Comparison of ENCODE assay signal across 10 mouse cellular contexts in the genomic region with DNA sequence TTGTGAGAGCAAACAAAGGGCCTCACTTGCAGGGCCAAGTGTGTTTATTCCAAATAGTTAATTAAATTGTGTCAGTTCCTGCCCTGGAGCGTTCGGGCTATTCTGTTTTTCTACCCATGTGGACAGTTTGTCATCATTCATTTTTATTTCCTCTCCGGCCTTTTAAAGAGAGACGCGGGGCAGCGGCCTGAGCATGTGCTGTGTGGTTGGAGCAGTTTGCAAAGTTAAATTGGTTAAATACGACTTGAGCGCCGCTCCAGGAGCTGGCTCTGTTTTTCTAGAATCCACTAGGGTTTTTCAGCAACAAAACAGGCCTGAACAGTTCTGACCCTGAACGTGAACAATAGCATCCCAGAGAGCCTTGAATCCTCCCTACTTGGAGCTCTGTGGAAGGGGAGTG.
DNase-seq lines count a peak whose midpoint lies in the region; ATAC-seq and TF ChIP-seq lines count a peak whose summit lies in the region.
"Had no signal": no experiment of that assay in that cellular context is flagged by ENCODE, and none has a peak within 500 bp of the region (broad histone marks: within the 10 kb centered on the region; RNA-seq: fewer than 3 reads in every experiment).

No protein-coding gene starts in this region.

- ATAC-seq in monocyte, adult 5-6 weeks (replicated peaks; ENCODE audit: insufficient number of reproducible peaks, low FRiP score, low TSS enrichment, poor library complexity, severe bottlenecking), result no peak

- H3K9ac ChIP-seq in heart, adult 2 months (ENCODE audit: low read depth, low read length), result no peak overlapping the region

- H3K4me1 ChIP-seq in heart, embryonic 10.5 days, result peaks cover 78% of the 10 kb centered on the region
- peaks cover 3% of the 10 kb centered on the region; the same call in 1 of the 2 replicates for H3K4me1 ChIP-seq in heart, adult 2 months (ENCODE audit: control insufficient read depth, insufficient read depth, low read length)

- H3K27ac ChIP-seq in heart, embryonic 10.5 days, result peak overlapping the region; percentile 32; the same call in 1 of the 2 replicates
- H3K27ac ChIP-seq in heart, adult 2 months, result no peak overlapping the region

- no peaks in the 10 kb centered on the region for H3K79me2 ChIP-seq in heart, adult 2 months (replicated peaks; ENCODE audit: control insufficient read depth, insufficient read depth, low read length)

- DNase-seq in heart, embryonic 10.5 days (ENCODE audit: low spot score), result no peak
- no peak for DNase-seq in heart, adult 2 months
- peak; percentile 42 for DNase-seq in testis, postnatal 14 days (ENCODE audit: low spot score)
- no peak for DNase-seq in testis, postnatal 10 days (ENCODE audit: low spot score)
- peak; percentile 66 for DNase-seq in kidney, postnatal 14 days
- no peak for DNase-seq in cerebellum, postnatal 25 days
- no peak for DNase-seq in frontal cortex, postnatal 10 days (ENCODE audit: low spot score in 2 of 2)
- DNase-seq: cerebellum, adult 2 months; lung, adult 2 months had no signal

- intact Hi-C loops in heart, adult 2 months (cut with DNase I), result no loop called here

- no peaks in the 10 kb centered on the region for H3K36me3 ChIP-seq in heart, embryonic 10.5 days
- H3K36me3 ChIP-seq in heart, adult 2 months (ENCODE audit: control insufficient read depth, insufficient read depth, low read length), result no peaks in the 10 kb centered on the region

- H3K4me3 ChIP-seq in heart, embryonic 10.5 days, result no peak overlapping the region
- no peak overlapping the region for H3K4me3 ChIP-seq in heart, adult 2 months

- no peak for TF ChIP-seq EP300 in heart, adult 2 months (IDR thresholded peaks at IDR 0.05; ENCODE audit: insufficient read depth, low read depth, low read length)

- TF ChIP-seq POLR2A in heart, adult 2 months (IDR thresholded peaks at IDR 0.05; ENCODE audit: insufficient read depth, low read depth, low read length), result no peak

- no peak for TF ChIP-seq CTCF in heart, adult 2 months (IDR thresholded peaks at IDR 0.05)

- H3K27me3 ChIP-seq in heart, embryonic 10.5 days (ENCODE audit: insufficient read depth, poor library complexity, severe bottlenecking), result no peaks in the 10 kb centered on the region
- H3K27me3 ChIP-seq in heart, adult 2 months (ENCODE audit: control insufficient read depth, insufficient read depth, low read length), result no peaks in the 10 kb centered on the region

- H3K9me3 ChIP-seq in heart, embryonic 10.5 days, result no peaks in the 10 kb centered on the region

- 76% methylated on average over 10 of the region's 10 CpGs for whole genome bisulfite sequencing in heart, embryonic 10.5 days
- WGBS in heart, adult 2 months, result 76% methylated on average over 10 of the region's 10 CpGs

Comparison
In these comparisons a context has a peak if more than half of its experiments do, and no peak if none do; other contexts are left out.
1. DNase-seq: peak in testis, postnatal 14 days (single experiment) and kidney, postnatal 14 days (single experiment); none in heart, embryonic 10.5 days (single experiment), heart, adult 2 months (0 of 2), testis, postnatal 10 days (single experiment), cerebellum, postnatal 25 days (0 of 2) and frontal cortex, postnatal 10 days (0 of 2).